In genomic region chr6:121145010-121145604, GRCm38 (mm10) we compare ENCODE assay signal across 11 mouse cellular contexts. TPM values are rescaled to one million over a fixed set of nuclear protein-coding genes. Genes with fewer than 3 reads are reported as not detected.
A peak's percentile ranks its signal among the peaks of the same experiment; 100 is the strongest.
DNase-seq lines count a peak whose midpoint lies in the region; ATAC-seq and TF ChIP-seq lines count a peak whose summit lies in the region.
"Had no signal": no experiment of that assay in that cellular context is flagged by ENCODE, and none has a peak within 500 bp of the region (broad histone marks: within the 10 kb centered on the region; RNA-seq: fewer than 3 reads in every experiment).

No protein-coding gene starts in this region.

- no peak for DNase-seq in frontal cortex, postnatal 25 days (ENCODE audit: low spot score in 2 of 2)
- DNase-seq in midbrain, embryonic 11.5 days (ENCODE audit: low spot score, missing footprints): peak; percentile 83
- no peak for DNase-seq in midbrain, embryonic 14.5 days
- peak; percentile 73 for DNase-seq in adrenal gland, postnatal 25 days
- peak; percentile 30 for DNase-seq in midbrain, postnatal 0 days (ENCODE audit: low spot score)
- no peak for DNase-seq in right cerebral cortex, postnatal 14 days
- DNase-seq in kidney, adult 11 months: no peak
- DNase-seq: thymus, adult 18-20 months had no signal

- ATAC-seq in frontal cortex, adult (ENCODE audit: low TSS enrichment): peak; percentile 75
- ATAC-seq in midbrain, embryonic 11.5 days (ENCODE audit: low FRiP score): no peak
- ATAC-seq in midbrain, embryonic 14.5 days (ENCODE audit: low FRiP score, low TSS enrichment): no peak
- ATAC-seq in midbrain, postnatal 0 days (ENCODE audit: low FRiP score): no peak
- ATAC-seq: forebrain, embryonic 15.5 days had no signal

- no peak overlapping the region for H3K4me2 ChIP-seq in midbrain, embryonic 11.5 days
- H3K4me2 ChIP-seq in midbrain, embryonic 14.5 days (ENCODE audit: low read length): no peak overlapping the region
- no peak overlapping the region for H3K4me2 ChIP-seq in midbrain, postnatal 0 days (ENCODE audit: low read depth, low read length, poor library complexity, severe bottlenecking)
- H3K4me2 ChIP-seq: forebrain, embryonic 15.5 days had no signal

- no peaks in the 10 kb centered on the region for H3K36me3 ChIP-seq in midbrain, embryonic 11.5 days (ENCODE audit: control insufficient read depth, insufficient read depth, low read length)
- H3K36me3 ChIP-seq in midbrain, embryonic 14.5 days (ENCODE audit: control insufficient read depth, insufficient read depth, low read length): no peaks in the 10 kb centered on the region
- no peaks in the 10 kb centered on the region for H3K36me3 ChIP-seq in midbrain, postnatal 0 days (ENCODE audit: insufficient read depth, low read length)
- H3K36me3 ChIP-seq: forebrain, embryonic 15.5 days had no signal

- H3K4me1 ChIP-seq in midbrain, embryonic 11.5 days (ENCODE audit: control insufficient read depth, insufficient read depth, low read length): peaks cover 16% of the 10 kb centered on the region
- peaks cover 3% of the 10 kb centered on the region; the same call in 1 of the 2 replicates for H3K4me1 ChIP-seq in midbrain, embryonic 14.5 days (ENCODE audit: control insufficient read depth, insufficient read depth, low read length)
- no peaks in the 10 kb centered on the region for H3K4me1 ChIP-seq in midbrain, postnatal 0 days (ENCODE audit: insufficient read depth, low read length)

- no peaks in the 10 kb centered on the region for H3K27me3 ChIP-seq in midbrain, embryonic 11.5 days (ENCODE audit: control insufficient read depth, insufficient read depth, low read length)
- no peaks in the 10 kb centered on the region for H3K27me3 ChIP-seq in midbrain, embryonic 14.5 days (ENCODE audit: control insufficient read depth, insufficient read depth, low read length)
- H3K27me3 ChIP-seq in midbrain, postnatal 0 days (ENCODE audit: insufficient read depth, low read length): no peaks in the 10 kb centered on the region
- H3K27me3 ChIP-seq: forebrain, embryonic 15.5 days had no signal

- TF ChIP-seq CTCF in midbrain, postnatal 0 days (IDR thresholded peaks at IDR 0.05): no peak

- no peak overlapping the region for H3K27ac ChIP-seq in midbrain, embryonic 11.5 days (ENCODE audit: low read depth, low read length)
- H3K27ac ChIP-seq in midbrain, embryonic 14.5 days (replicated peaks; ENCODE audit: low read depth, low read length): no peak overlapping the region
- H3K27ac ChIP-seq in midbrain, postnatal 0 days (ENCODE audit: low read depth, low read length): no peak overlapping the region
- H3K27ac ChIP-seq: forebrain, embryonic 15.5 days; macrophage had no signal

- no peak overlapping the region for H3K9ac ChIP-seq in midbrain, embryonic 11.5 days (ENCODE audit: low read length)
- no peak overlapping the region for H3K9ac ChIP-seq in midbrain, embryonic 14.5 days (replicated peaks; ENCODE audit: low read length)
- no peak overlapping the region for H3K9ac ChIP-seq in midbrain, postnatal 0 days (replicated peaks; ENCODE audit: low read length, poor library complexity, severe bottlenecking)
- H3K9ac ChIP-seq: forebrain, embryonic 15.5 days had no signal

- 52% methylated on average over 13 of the region's 13 CpGs for WGBS in midbrain, embryonic 11.5 days
- WGBS in midbrain, embryonic 14.5 days: 44% methylated on average over 13 of the region's 13 CpGs
- WGBS in midbrain, postnatal 0 days: 56% methylated on average over 12 of the region's 13 CpGs

- H3K4me3 ChIP-seq in midbrain, embryonic 11.5 days (ENCODE audit: low read depth, low read length): no peak overlapping the region
- H3K4me3 ChIP-seq in midbrain, embryonic 14.5 days (replicated peaks; ENCODE audit: low read depth, low read length): no peak overlapping the region
- no peak overlapping the region for H3K4me3 ChIP-seq in midbrain, postnatal 0 days (ENCODE audit: low read depth, low read length)
- H3K4me3 ChIP-seq: forebrain, embryonic 15.5 days had no signal

- H3K9me3 ChIP-seq in midbrain, embryonic 11.5 days (ENCODE audit: control insufficient read depth, low read length): no peaks in the 10 kb centered on the region
- H3K9me3 ChIP-seq in midbrain, embryonic 14.5 days (ENCODE audit: control insufficient read depth, low read length): no peaks in the 10 kb centered on the region
- no peaks in the 10 kb centered on the region for H3K9me3 ChIP-seq in midbrain, postnatal 0 days (ENCODE audit: low read length)
- H3K9me3 ChIP-seq: forebrain, embryonic 15.5 days had no signal

RNA-seq across cellular contexts. Expression of gene Mical3, which starts 14.3 kb away (rescaled TPM):
- 11.8 and 12.8 TPM in 2 replicates for polyA plus RNA-seq in midbrain, embryonic 11.5 days (2014; fragmentation: Nextera tagmentation; extraction: Ambion mirVana)
- 51.5 and 51.7 TPM in 2 replicates for polyA plus RNA-seq in midbrain, embryonic 14.5 days (2014; fragmentation: Nextera tagmentation; extraction: Ambion mirVana)
- total RNA-seq in adrenal gland, postnatal 25 days (2021): 65.9 and 72.6 TPM in 2 replicates
- 76.4 and 83.4 TPM in 2 replicates for total RNA-seq in midbrain, postnatal 0 days (2014; rRNA removed)
- 19.0 and 25.0 TPM in 2 replicates for polyA plus RNA-seq in midbrain, postnatal 0 days (2015; fragmentation: Nextera tagmentation; extraction: Ambion mirVana)

RNA-seq across cellular contexts. Expression of gene Pex26, which starts 38.4 kb away (rescaled TPM):
- polyA plus RNA-seq in midbrain, embryonic 11.5 days (2014; fragmentation: Nextera tagmentation; extraction: Ambion mirVana): 5.7 and 5.8 TPM in 2 replicates
- polyA plus RNA-seq in midbrain, embryonic 14.5 days (2014; fragmentation: Nextera tagmentation; extraction: Ambion mirVana): 15.1 and 16.4 TPM in 2 replicates
- 16.1 and 17.2 TPM in 2 replicates for total RNA-seq in adrenal gland, postnatal 25 days (2021)
- 31.2 and 32.6 TPM in 2 replicates for total RNA-seq in midbrain, postnatal 0 days (2014; rRNA removed)
- polyA plus RNA-seq in midbrain, postnatal 0 days (2015; fragmentation: Nextera tagmentation; extraction: Ambion mirVana): 12.7 and 13.6 TPM in 2 replicates

Comparison
In these comparisons a context has a peak if more than half of its experiments do, and no peak if none do; other contexts are left out.
1. DNase-seq: peak in midbrain, embryonic 11.5 days (single experiment), adrenal gland, postnatal 25 days (single experiment) and midbrain, postnatal 0 days (single experiment); none in frontal cortex, postnatal 25 days (0 of 2), midbrain, embryonic 14.5 days (single experiment), right cerebral cortex, postnatal 14 days (single experiment) and kidney, adult 11 months (single experiment).